Mouse (Mus musculus): ENCODE results near the gene Cacna1h.

Gene Cacna1h

GRCm38 (mm10) chr17:25408302-25408999 is 25.1 kb downstream of the Cacna1h start:
- DNase-seq (ENCODE audit: low spot score), result no peak

- no peak for DNase-seq (ENCODE audit: low spot score)
Measured at GRCm38 (mm10) chr17:25407352-25407751, 26.2 kb downstream of the Cacna1h start.

GRCm38 (mm10) chr17:25406011-25406441 is 27.6 kb downstream of the Cacna1h start:
- no peak for DNase-seq (ENCODE audit: low spot score)

GRCm38 (mm10) chr17:25405224-25405895 is 28.2 kb downstream of the Cacna1h start:
- no peak for DNase-seq (ENCODE audit: low spot score)

GRCm38 (mm10) chr17:25404190-25404589 is 29.4 kb downstream of the Cacna1h start:
- no peak for DNase-seq (ENCODE audit: low spot score)

GRCm38 (mm10) chr17:25402224-25402623 is 31.4 kb downstream of the Cacna1h start:
- no peak for DNase-seq (ENCODE audit: low spot score)

- no peak for DNase-seq (ENCODE audit: low spot score)
Measured at GRCm38 (mm10) chr17:25401491-25401890, 32.1 kb downstream of the Cacna1h start.

- DNase-seq (ENCODE audit: low spot score), result no peak
Measured at GRCm38 (mm10) chr17:25400443-25400842, 33.1 kb downstream of the Cacna1h start.

GRCm38 (mm10) chr17:25398520-25398838 is 35.1 kb downstream of the Cacna1h start:
- no peak for DNase-seq (ENCODE audit: low spot score)

- DNase-seq (ENCODE audit: low spot score), result peak; percentile 52
Measured at GRCm38 (mm10) chr17:25397804-25398519, 35.6 kb downstream of the Cacna1h start.

- DNase-seq (ENCODE audit: low spot score), result no peak
Measured at GRCm38 (mm10) chr17:25394526-25394925, 39.1 kb downstream of the Cacna1h start.

- DNase-seq (ENCODE audit: low spot score), result no peak
Measured at GRCm38 (mm10) chr17:25374011-25374410, 59.6 kb downstream of the Cacna1h start.

- no peak for DNase-seq (ENCODE audit: low spot score)
Measured at GRCm38 (mm10) chr17:25372491-25372890, 61.1 kb downstream of the Cacna1h start.

- DNase-seq (ENCODE audit: low spot score), result no peak
Measured at GRCm38 (mm10) chr17:25368973-25369372, 64.6 kb downstream of the Cacna1h start, which contains the start of gene Tpsg1. TSS of gene Tpsg1 (plus strand) at chr17:25369273.

GRCm38 (mm10) chr17:25366005-25366404 is 67.6 kb downstream of the Cacna1h start, which contains the start of gene Tpsb2:
TSS of gene Tpsb2 (plus strand) at chr17:25366305.
- no peak for DNase-seq (ENCODE audit: low spot score)

GRCm38 (mm10) chr17:25363726-25364125 is 69.9 kb downstream of the Cacna1h start:
- no peak for DNase-seq (ENCODE audit: low spot score)

- DNase-seq (ENCODE audit: low spot score), result no peak
Measured at GRCm38 (mm10) chr17:25361291-25361690, 72.3 kb downstream of the Cacna1h start.

GRCm38 (mm10) chr17:25345462-25345861 is 88.1 kb downstream of the Cacna1h start, which contains the start of gene Tpsab1:
TSS of gene Tpsab1 (minus strand) at chr17:25345562.
- DNase-seq (ENCODE audit: low spot score), result no peak

GRCm38 (mm10) chr17:25341490-25341889 is 92.1 kb downstream of the Cacna1h start:
- no peak for DNase-seq (ENCODE audit: low spot score)

- no peak for DNase-seq (ENCODE audit: low spot score)
Measured at GRCm38 (mm10) chr17:25340003-25340402, 93.6 kb downstream of the Cacna1h start.

- DNase-seq (ENCODE audit: low spot score), result no peak
Measured at GRCm38 (mm10) chr17:25338218-25338617, 95.4 kb downstream of the Cacna1h start.

GRCm38 (mm10) chr17:25333943-25334342 is 99.6 kb downstream of the Cacna1h start:
- peak; percentile 27 for DNase-seq (ENCODE audit: low spot score)

- DNase-seq (ENCODE audit: low spot score), result no peak
Measured at GRCm38 (mm10) chr17:25332321-25332720, 101.3 kb downstream of the Cacna1h start.
